Mouse (Mus musculus): ENCODE measurements around the gene Il17d. TPM values are rescaled to one million over a fixed set of nuclear protein-coding genes. Genes with fewer than 3 reads are reported as not detected.

Il17d gene
- 1.2 and 1.4 TPM in 2 replicates for polyA plus RNA-seq (2015; fragmentation: Nextera tagmentation; extraction: Ambion mirVana)

DNA sequence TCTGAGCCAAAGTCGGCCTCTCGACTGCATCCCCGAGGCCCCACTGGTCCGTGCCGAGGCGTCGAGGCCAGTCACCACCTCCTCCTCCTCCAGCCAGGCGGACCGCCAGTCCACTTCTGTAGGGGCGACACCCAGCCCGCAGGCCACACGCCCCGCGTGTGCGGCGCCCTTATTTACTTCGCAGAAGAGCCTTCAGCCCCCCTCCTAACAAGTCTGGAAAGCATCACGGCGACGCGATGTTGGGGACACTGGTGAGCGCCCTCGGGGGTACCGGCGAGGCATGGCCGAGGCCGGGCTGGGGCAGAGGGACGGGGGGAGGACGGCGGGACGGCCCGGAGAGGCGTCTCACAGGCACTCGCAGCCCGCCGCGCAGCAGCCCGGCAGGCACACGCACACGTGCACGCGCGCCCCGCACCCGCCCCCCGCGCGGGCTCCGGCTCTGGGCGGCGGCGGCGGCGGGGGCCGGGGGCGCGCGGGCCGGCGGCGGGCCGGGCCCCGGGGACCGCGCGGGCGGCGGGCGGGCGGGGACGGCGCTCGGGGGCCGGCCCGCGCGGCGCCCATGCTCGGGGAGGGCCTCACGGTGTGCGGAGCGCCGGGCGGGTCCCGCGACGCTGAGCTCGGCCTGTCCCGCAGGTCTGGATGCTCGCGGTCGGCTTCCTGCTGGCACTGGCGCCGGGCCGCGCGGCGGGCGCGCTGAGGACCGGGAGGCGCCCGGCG, at the start of gene Il17d:
Il17d (plus strand) TSS at position 107 of the 717 bp plus-strand sequence.
- DNase-seq (ENCODE audit: low spot score): peak; percentile 12

DNA sequence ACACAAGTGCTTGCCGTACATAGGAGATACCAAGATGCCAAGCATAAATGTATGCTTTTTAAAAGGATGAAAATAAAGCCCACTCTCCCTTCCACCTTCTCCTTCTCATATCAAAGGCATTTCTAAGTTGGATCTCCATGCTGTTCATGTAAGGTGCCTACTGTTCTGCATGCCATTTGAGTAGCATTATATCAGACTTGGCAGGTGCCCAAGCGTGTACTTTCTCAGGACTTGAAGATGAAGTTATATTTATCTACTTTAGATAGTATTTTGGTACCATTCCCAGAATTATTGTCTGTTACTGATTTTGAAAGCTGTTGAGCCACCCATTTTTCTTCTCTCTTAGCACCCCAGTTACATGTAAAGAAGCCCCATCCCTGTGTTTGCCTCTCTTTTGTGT, 49.5 kb upstream of the Il17d start:
- no peak for DNase-seq (ENCODE audit: low spot score)

DNA sequence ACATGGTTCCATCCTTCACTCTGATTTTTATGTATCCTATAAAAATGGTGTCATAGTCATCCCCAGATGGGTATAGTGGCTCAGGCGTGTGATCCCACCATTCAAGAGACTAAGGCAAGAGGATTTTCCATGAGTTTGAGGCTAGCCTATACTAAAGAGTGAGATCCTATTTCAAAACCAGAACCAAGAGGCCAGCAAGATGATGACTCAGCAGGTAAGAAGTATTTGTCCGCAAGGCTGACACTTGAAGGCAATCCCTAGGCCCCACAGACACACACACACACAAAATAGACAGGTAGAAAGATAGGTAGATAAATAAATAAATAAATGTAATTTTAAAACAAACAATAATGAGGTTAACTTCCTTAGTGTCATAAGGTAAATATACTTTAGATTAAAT, 42.3 kb upstream of the Il17d start:
- no peak for DNase-seq (ENCODE audit: low spot score)

DNA sequence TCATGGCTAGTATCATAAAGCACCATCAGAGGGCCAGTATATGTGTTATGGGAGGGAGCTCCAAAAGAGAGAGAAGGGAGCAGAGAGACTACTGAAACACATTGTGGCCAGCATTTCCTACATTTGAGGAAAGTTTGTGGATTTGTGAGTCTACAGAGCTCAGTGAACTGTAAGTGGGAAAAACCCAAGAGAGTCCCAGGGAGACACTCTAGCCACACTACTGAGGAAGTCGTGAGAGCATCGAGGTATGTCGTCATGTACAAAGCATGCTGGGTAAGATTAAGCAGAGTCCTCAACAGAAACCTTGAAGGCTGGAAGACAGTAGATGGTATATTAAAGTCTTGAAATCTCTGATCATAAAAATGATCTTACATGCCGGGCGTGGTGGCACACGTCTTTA, 40.4 kb upstream of the Il17d start:
- DNase-seq (ENCODE audit: low spot score): no peak

DNA sequence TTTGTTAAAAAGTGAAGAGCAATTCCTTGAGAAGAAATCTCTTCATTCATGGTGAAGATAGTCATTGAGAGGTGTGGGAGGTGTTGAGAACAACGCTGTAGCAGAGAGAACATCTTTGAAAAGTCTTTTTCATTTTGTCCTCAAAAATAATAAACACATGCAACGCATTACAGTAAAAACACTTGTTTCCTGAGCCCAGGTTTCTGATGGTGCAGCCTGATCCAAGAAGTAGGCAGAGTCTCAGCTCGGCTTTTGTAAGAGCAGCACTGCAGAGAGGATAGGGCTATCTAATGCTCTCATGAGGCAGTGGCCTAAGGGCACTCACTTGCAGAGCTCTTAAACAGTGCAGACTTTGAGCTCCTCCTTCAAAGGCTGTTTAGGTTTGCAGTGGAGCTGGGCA, 34.9 kb upstream of the Il17d start:
- DNase-seq (ENCODE audit: low spot score): no peak

DNA sequence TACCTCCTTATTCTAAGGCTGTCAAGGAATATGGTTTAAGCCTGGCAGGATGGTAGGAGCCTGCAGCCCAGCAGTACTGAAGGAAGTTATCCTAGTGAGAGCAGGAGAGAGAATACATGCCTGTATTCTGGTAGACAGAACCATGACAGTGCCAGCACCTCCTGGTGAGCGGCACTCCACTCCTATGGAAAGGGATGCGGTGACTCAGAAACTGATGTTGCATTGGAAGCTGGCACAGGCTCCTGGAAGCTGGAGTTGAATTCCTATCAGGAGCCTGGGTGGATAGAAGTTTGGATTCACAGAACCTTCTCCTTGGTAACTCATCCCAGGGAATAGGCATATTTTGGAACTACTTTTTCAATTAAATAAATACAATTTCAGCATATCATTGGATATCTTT, 30.7 kb upstream of the Il17d start:
- no peak for DNase-seq (ENCODE audit: low spot score)

DNA sequence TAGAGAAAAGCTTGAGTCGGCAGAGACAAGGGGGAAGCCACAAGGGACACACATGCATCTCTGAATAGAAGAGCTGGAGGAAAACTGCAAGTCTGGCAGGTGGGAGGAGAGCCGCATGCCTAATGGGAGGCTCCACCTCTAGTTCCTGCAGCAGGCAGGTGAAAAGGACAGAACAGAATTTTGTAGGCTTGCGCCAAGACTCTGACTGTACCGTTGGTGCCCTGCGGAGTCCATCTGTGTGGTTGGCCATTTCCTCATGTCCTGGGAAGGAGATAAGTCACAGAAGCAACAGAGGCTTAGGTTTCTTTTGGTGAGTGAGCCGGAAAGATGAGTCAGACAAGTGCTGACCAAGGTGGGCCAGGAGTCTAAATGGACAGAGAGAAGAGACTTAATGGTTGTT, 20.8 kb upstream of the Il17d start:
- DNase-seq (ENCODE audit: low spot score): no peak

DNA sequence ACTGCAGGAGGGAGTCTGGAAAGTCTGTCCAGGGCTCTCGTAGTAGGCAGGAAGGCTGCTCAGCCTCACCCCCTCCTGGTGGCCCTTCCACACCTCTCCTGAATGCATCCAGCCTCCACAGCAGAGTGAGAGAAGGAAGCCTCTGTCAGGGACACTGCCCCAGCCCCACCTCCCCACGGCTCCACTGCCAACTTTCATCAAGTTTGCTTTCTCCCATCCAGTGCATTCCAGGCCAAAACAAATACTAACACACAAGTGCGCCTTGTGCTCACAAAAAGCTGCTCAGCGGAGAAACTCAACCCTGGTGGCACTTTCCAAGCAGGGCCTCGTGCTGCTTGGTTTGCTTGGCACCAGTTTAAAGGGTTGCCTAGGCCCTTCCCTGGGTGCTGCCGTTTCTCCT, 15.0 kb upstream of the Il17d start:
- DNase-seq (ENCODE audit: low spot score): no peak

DNA sequence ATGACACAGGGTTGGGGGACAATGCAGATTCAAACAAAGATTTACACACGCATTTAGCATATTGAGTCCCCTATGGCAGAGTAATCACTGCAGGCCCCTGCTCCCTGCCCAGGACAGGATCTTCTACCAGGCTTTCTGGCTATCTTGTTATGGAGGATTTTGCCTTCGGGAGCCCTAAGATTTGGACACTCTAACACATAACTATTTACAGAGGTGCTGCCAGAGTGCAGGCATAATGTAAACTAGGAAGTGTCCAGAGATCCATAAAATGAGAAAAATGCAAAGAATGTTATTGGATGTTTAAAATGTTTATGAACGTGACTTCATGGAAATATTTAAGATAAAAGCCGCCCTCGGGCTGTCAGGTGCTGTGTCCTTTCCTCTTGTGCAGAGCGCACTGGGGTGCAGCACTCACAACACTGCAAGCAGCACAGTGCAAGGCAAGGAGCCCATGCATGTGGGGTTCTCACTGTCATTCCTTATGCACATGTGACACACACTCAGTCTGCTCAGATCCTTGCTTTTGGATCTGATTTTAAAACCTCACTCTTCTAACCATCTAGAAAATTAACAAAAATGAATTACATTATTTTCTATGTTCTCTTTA, 9.3 kb upstream of the Il17d start:
- DNase-seq (ENCODE audit: low spot score): no peak

DNA sequence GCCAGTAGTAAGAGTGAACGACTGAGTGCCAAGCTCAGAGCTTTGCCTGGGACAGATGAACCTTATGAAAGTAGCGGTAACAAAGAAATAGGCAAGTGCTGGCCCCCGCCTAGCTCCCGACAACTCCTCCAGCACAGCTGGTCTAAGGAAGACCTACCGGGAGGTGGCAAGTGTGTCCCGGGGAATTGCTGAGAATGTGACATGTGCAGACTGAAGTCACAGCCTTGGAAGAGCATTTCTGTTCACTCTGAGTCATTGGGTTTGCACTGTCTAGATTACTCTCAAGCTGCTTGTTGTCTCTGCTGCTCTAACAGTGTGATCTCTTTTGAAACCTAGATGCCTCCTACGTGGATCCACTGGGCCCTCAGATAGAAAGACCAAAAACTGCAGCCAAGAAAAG, 7.6 kb upstream of the Il17d start:
- no peak for DNase-seq (ENCODE audit: low spot score)

DNA sequence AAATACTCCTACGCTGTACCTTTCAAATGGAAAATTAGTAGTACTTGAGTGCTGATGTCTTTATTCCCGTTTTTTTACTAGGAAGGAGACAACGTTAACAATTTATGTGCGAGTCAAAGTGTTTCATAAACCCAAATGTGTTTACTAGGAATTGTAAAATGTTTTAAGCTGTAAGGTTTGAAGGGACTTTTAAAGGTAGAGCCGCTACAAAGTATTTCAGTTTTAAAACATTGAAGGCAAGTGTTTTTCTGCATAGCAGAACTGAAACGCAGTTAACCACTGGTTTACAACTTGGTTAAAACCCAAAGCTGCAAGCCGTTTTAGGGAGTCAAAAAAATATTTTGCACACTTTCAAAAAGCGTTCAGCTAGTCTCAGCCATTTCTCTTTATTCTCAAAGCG, 815 bp upstream of the Il17d start:
- no peak for DNase-seq (ENCODE audit: low spot score)

DNA sequence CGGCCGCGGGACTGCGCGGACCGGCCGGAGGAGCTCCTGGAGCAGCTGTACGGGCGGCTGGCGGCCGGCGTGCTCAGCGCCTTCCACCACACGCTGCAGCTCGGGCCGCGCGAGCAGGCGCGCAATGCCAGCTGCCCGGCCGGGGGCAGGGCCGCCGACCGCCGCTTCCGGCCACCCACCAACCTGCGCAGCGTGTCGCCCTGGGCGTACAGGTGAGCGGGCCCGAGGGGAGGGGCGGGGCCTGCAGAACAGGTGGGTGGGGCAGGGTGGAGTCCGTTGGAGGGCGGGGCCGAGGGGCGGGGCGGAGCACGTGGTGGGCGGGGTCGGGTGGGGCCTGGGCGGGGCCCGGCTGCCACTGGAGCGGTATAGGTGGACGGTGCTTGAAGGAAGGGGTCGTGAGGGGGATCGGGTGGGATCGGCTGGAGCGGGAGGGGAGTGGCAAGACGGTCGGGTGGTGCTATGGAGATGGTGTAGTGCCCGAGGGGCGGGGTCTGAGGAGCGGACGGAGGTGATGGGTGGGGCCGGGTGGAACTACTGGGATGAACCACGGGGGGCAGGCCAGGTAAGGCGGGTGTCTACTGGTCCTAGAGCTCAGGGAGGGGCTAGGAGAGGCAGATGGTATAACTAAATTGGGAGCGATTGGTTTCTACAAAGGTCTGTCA, 942 bp downstream of the Il17d start:
- peak; percentile 44 for DNase-seq (ENCODE audit: low spot score)

DNA sequence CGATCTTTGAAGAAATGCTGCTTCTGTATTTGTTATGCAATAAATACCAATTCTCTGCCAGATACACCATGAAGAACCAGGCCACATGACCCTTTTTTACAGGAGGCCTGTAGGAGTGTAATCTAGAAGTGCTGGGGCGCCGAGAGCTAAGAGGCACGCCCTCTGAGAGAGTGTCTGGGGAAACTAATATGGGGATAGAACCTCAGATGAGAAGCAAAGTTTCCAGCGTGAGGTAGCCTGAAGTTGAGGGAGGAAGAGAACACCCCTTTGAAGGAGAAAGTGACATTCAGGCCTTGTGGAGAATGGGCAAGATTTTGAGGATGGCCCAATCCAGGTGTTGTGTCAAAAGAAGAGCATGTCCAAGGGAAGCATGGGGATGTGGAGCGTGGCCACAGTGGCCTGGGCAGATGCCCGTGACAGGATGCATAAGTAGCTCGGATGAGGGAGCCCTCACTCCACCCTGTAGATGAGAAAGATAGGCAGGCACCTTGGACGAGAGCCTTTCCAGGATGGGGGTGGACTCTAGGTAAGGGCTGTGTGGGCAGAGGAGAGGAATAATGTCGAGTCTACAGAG, 1.6 kb downstream of the Il17d start:
- no peak for DNase-seq (ENCODE audit: low spot score)

DNA sequence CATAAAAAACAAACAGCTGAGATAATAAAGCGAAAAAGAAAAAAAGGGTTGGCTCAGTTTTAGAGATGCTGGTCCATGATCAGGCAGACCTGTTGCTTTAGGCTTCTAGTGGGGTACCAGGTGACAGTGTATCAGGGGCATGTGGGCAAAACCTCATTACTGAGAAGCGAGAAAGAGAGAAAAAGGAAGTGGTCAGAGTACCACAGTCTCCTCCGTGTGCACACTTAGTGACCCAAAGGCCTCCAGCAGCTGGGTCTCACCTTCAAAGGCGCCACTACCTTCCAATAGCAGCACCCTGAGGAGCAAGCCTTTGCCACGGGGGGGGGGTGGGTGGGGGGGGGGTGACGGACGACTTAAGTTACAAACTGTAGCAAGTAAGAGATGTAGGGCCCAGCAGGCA, 2.5 kb downstream of the Il17d start:
- DNase-seq (ENCODE audit: low spot score): no peak

DNA sequence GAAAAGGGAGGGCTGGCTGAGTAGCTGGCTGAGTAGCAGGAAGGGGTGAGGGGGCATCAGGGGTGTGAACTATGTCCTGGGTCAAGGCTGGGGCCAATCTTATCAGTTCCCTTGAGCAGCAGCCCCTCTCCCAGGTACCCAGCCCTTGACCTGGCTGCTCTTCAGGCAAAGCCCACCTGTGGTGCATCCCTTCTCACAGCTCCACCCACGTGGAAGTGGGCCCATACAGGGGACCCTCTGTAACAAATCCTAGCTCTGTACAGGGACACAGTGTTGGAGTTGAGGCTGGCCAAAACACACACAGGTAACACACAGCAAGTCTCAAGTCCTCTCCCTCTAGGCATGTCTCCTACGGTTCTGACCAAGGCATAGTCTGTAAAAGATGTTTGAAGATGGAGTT, 3.0 kb downstream of the Il17d start:
- no peak for DNase-seq (ENCODE audit: low spot score)

DNA sequence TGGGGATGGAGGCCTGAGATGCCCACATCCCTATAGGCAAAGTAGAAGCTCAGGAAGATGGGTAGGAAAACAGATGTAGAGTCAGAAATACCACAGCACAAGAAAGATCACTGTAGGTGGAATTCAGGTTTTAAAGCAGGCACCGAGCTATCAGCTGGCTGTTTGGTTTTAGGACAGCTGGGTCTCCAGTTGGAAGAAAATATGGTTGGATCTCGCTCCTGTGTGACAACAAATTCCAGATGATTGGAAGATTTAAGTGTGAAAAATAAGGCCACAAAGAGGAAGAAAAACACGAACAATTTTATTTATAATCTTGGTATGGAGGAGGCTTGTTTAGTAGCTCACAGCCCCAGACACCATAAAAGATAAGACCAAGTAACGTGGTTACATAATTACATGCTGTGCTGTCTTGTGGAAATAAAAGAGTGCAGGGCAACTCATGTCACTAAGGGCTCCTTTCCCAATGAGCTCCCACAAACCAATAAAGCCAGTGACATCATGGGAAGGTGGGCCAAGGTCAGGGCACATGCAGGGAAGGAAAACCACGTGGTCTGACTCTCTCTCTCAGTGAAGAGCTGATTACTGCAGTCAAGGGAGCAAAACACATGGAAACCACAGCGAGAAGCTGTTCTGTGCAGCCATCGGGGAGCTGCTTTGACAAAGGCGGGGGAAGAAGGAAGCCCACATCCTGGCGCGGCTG, 4.7 kb downstream of the Il17d start:
- no peak for DNase-seq (ENCODE audit: low spot score)

DNA sequence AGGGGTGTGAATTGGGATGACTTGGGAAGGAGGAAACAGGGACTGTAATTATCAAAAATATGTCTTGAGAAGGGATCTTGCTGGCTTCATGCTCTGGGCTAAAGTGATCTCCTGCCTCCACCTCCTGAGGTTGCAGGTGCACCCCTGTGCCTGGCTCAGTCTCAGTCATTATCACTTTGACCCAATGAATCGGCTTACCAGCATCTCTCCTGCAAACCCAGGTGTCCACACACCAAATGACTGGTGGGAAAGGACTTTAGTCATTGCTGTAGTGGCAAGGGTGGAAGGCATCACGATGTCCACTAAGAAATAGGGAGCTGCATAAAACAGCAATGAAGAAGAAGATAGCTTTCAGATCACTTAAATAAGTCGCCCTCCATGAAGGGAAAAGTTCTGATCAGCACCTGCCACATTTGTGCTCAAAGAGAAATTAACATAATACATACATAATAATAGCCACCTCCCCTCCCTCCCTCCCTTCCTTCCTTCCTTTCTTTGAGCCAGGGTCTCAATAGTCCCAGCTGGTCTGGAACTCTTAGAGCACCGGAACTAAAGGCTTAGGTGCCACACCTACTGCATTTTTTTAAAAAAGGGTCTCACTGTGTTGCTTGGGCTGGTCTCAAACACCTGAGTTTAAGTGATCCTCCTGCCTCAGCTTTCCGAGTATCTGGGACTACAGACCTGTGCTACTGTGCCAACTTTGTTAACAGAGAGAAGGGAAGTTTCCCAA, 5.4 kb downstream of the Il17d start:
- DNase-seq (ENCODE audit: low spot score): no peak

DNA sequence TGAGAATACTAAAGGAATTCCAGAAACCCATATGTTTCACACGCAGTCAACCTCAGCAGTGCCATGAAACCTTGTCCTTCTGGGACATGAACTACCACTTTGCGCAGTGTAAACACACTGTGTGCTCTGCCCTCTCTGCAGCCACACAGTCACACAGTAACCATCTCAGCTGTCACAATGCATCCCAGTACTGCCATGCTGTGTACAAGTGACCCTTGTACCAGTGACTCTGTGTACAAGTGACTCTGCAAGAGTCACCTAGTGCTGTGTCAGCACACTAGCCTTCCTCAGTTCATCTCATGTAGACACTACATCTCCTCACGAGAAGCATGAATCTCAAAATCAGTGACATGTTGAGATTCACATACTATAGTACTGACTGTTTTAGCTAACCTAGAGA, 8.0 kb downstream of the Il17d start:
- no peak for DNase-seq (ENCODE audit: low spot score)

DNA sequence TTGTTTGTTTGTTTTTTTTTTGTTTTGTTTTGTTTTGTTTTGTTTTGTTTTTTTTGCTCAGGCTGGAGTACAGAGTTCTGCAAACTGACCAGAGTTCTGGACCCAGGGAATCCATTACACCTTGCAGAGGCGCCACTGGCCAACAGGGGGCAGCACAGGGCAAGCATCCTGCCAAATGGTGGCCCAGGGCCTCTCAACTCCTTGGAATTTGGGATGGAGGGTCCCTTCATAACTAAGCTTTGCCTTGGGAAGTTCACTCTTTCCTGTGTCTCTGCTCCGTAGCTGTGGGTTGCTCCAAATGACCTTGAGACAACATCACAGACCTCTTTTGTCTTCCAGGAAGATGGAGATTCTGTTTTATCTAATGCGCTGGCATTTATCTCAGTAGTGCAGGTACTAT, 8.6 kb downstream of the Il17d start:
- DNase-seq (ENCODE audit: low spot score): no peak

DNA sequence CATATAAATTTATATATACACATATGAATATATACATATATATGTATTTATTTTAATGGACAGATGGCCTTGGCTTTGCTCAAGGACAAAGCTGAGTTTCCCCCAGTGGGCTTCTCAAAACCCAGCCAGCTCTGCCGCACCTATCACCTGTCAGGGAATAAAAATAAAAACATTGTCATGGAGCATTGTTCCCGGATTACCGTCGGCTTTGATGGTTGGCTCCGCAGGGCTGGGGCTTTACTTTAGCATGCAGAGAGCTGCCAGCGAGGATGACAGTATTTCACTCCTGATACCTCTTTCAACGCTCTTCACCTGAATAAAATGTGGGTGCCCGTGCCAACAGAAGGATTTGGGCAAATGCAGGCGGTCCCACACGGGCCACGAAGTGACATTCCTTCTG, 9.3 kb downstream of the Il17d start:
- no peak for DNase-seq (ENCODE audit: low spot score)

DNA sequence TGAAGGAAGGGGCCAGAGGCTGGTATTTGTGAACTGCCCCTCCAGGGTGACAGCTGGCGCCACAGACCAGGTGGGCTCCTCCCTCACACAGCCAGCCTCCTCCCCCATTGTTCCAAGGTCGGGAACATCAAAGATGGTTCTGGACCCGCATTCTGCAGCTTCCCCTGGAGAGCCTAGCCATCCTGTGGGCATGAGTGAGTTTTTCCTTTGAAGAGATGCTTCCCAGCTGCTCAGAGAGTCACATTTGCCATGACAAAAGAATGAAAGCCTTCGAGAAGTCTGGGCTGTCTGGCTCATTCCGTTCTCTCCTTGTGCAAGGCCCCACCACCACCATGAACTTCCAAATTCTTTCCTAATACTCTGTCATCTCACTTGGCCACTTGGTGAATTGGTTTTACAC, 9.8 kb downstream of the Il17d start:
- no peak for DNase-seq (ENCODE audit: low spot score)
